Comparison of ENCODE assay signal across 17 mouse cellular contexts in genomic region chr13:91437931-91438330, GRCm38 (mm10).
"Had no signal": no experiment of that assay in that cellular context is flagged by ENCODE, and none has a peak within 500 bp of the region (broad histone marks: within the 10 kb centered on the region; RNA-seq: fewer than 3 reads in every experiment).

No protein-coding gene starts in this region.

- H3K9me3 ChIP-seq: neural tube, embryonic 12.5 days; neural tube, embryonic 13.5 days; neural tube, embryonic 15.5 days; stomach, embryonic 15.5 days had no signal

- H3K27me3 ChIP-seq: neural tube, embryonic 12.5 days; neural tube, embryonic 13.5 days; neural tube, embryonic 15.5 days; stomach, embryonic 15.5 days had no signal

- H3K36me3 ChIP-seq: neural tube, embryonic 12.5 days; neural tube, embryonic 13.5 days; neural tube, embryonic 15.5 days; stomach, embryonic 15.5 days had no signal

- H3K4me3 ChIP-seq: neural tube, embryonic 12.5 days; neural tube, embryonic 13.5 days; neural tube, embryonic 15.5 days; stomach, embryonic 15.5 days had no signal

- H3K4me2 ChIP-seq: neural tube, embryonic 12.5 days; neural tube, embryonic 13.5 days; neural tube, embryonic 15.5 days; stomach, embryonic 15.5 days had no signal

- H3K9ac ChIP-seq: neural tube, embryonic 12.5 days; neural tube, embryonic 13.5 days; neural tube, embryonic 15.5 days; stomach, embryonic 15.5 days had no signal

- DNase-seq: retina, postnatal 1 day; right cerebral cortex, adult 18-20 months; right cerebral cortex, postnatal 14 days; right cerebral cortex, postnatal 25 days; right cerebral cortex, postnatal 4 days; spleen, adult 18-20 months; thymus, adult 18-20 months; thymus, adult 2 months; thymus, postnatal 14 days; thymus, postnatal 25 days; thymus, postnatal 36 days; thymus, postnatal 4 days had no signal

- H3K4me1 ChIP-seq: neural tube, embryonic 12.5 days; neural tube, embryonic 13.5 days; neural tube, embryonic 15.5 days; stomach, embryonic 15.5 days had no signal

- H3K27ac ChIP-seq: neural tube, embryonic 12.5 days; neural tube, embryonic 13.5 days; neural tube, embryonic 15.5 days; stomach, embryonic 15.5 days; stomach, postnatal 0 days had no signal
